Mouse (Mus musculus) embryonic fibroblast, embryonic 13.5 days (primary cell): Measurements from ENCODE around the gene Myo9a. TPM values are rescaled to one million over a fixed set of nuclear protein-coding genes. Genes with fewer than 3 reads are reported as not detected.

ENCODE experiments used
- H3K27ac ChIP-seq: 2 replicates; pipeline ENCODE4 v1.5.1; 2012; ENCODE audit warnings: low read length, control low read depth, inconsistent platforms; ENCODE audit not compliant: insufficient read depth
- H3K4me1 ChIP-seq: 2 replicates; pipeline ENCODE4 v1.6.1; 2011; ENCODE audit warnings: low read length; ENCODE audit not compliant: control insufficient read depth, insufficient read depth
- H3K4me3 ChIP-seq: 2 replicates; pipeline ENCODE4 v1.5.1; 2011; ENCODE audit warnings: mild to moderate bottlenecking, control low read depth, low read length; ENCODE audit not compliant: insufficient read depth
- CTCF ChIP-seq: IDR thresholded peaks from 2 replicates; pipeline ENCODE4 v1.5.1; 2011; ENCODE audit warnings: mild to moderate bottlenecking, control low read depth, low read length, moderate library complexity, borderline replicate concordance; ENCODE audit not compliant: insufficient read depth
- POLR2A ChIP-seq: IDR thresholded peaks from 2 replicates; pipeline ENCODE4 v1.6.1; 2011; ENCODE audit warnings: low read depth, mild to moderate bottlenecking, control low read depth, low read length, moderate library complexity
- polyA plus RNA-seq: library from polyadenylated mRNA; stranded (reverse); fragments of >200 nt; gene quantifications from 2 replicates; pipeline ENCODE4 v1.2.4, GENCODE M21; 2011; ENCODE audit warnings: low read depth; ENCODE audit not compliant: missing spikeins, insufficient read length

Gene Myo9a
- polyA plus RNA-seq, 1 experiment, result 38.4 TPM

- TF ChIP-seq POLR2A (no peak), CTCF (no peak)
- no peaks in the 10 kb centered on the region for H3K4me1 ChIP-seq
- H3K4me3 ChIP-seq, result no peak overlapping the region
- H3K27ac ChIP-seq, result no peak overlapping the region
Measured at GRCm38 (mm10) chr9:59938529-59938928, 187.8 kb downstream of the Myo9a start.

GRCm38 (mm10) chr9:59939691-59940090 is 189.0 kb downstream of the Myo9a start:
- Histone ChIP-seq H3K4me1 (no peaks in the 10 kb centered on the region), H3K27ac (no peak overlapping the region), H3K4me3 (no peak overlapping the region)
- TF ChIP-seq POLR2A, result no peak
- TF ChIP-seq CTCF, result no peak

DNA sequence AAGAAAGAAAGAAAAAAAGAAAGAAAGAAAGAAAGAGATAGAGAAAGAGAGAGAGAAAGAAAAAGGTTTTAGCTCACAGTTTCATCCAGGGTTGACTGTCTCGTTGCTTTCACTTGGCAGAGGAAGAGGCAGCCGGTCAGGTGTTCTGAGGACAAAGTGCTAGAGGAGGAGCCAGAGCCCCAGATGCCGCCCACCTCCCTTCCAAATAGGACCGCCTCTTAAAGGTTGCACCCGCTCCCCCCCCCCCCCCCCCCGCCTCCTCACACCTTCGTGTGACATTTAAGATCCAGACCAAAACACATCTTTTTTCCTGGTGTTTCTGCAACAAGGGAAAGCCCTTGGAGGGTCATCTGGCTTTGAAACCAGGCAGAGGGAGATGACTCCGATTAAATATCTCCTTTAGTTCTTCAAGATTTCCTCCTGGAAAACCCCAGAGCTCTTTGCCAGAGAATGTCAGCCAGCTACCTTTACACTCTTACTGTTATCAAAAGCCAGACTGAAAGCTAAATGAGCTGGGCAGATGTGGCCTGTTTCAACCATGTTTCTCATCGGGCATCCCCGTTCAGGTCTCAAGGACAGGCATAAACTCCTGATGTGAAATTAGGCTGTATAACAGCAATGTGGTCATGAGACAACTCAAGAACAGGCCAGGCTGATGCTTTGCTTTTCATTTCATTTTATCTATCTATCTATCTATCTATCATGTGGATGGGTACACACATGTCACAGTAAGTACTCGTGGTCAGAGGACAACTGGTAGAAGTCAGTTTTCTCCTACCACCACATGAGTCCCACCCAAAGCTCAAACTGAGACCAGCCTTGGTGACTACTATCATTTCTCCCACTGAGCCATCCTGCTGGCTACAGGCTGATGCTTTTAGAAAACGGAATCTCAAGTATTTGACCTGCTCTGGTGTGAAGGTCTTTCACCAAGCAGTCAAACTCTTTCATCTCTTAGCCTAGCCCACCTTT is 190.5 kb downstream of the Myo9a start:
- TF ChIP-seq POLR2A, result no peak
- no peak for TF ChIP-seq CTCF
- H3K27ac ChIP-seq, result no peak overlapping the region
- no peak overlapping the region for H3K4me3 ChIP-seq
- H3K4me1 ChIP-seq, result no peaks in the 10 kb centered on the region

DNA sequence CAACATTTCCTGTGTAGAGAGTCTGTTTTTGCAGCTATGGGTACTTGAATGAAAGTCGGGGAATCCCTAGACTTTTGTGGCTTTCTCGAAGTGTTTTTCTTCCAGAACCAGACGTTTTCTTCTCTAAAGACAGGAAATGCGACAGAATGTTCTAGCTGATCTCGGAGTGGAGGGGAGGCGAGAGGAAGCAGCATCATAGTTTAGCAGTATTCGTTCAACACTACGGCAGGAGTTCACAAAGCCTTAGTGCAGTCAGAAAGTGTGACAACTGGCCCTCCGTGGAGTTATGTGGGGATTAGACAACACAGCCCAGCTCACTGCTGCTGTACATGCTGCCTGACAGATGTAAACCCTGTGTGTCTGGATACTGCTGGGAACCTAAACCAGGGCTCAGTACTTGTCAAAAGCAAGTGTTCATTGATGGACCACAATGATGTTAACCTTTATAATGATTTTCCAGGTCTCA is 191.2 kb downstream of the Myo9a start:
- no peak overlapping the region for H3K4me3 ChIP-seq
- no peaks in the 10 kb centered on the region for H3K4me1 ChIP-seq
- no peak for TF ChIP-seq CTCF
- no peak for TF ChIP-seq POLR2A
- no peak overlapping the region for H3K27ac ChIP-seq

DNA sequence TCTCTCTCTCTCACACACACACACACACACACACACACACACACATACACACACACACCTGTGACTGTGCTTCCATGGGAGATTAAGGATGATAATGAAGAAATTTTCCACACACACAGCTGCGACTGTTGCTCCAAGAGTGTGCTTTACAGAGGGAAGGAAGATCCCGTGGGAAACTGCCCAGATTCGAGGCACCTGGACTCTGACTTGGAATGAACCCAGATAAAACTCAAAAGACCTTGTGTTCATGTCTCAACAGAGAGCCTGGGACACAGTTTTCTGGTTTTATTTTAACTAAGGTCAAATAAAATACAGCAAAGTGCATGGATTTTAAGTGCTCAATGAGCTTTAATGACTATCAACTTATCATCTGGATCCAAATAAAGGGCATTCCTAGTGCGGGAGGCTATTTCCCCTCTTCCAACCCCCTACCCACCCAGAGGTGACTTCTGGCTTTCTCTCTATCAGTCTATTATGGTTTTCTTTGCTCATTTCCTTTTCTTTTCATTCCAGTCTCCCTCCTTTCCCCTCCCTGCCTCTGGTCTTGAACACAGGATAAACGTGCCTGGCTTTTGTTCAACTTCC is 191.9 kb downstream of the Myo9a start:
- no peak overlapping the region for H3K4me3 ChIP-seq
- TF ChIP-seq POLR2A (no peak), CTCF (no peak)
- no peaks in the 10 kb centered on the region for H3K4me1 ChIP-seq
- no peak overlapping the region for H3K27ac ChIP-seq

- H3K4me1 ChIP-seq, result no peaks in the 10 kb centered on the region
- TF ChIP-seq CTCF (no peak), POLR2A (no peak)
- H3K27ac ChIP-seq, result no peak overlapping the region
- H3K4me3 ChIP-seq, result no peak overlapping the region
Measured at GRCm38 (mm10) chr9:59943826-59944225, 193.1 kb downstream of the Myo9a start.

DNA sequence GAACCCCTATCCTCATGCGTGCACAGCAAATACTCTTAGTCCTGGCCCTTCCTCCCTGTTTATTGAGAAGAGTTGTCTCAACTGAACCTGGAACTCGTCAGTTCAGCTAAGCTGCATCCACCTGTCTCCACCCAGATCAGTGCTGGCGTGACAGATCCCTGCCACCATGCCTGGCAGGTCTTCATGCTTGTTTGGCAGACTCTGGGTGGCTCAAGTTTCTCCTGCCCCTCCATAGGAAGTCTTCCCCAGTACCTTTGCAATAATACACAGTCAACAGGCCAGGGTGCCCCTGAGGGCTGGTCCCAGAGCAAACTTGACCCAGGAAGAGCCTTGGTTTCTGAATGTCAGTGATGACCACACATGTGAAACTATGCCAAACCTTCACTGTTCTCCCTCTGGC is 194.5 kb downstream of the Myo9a start:
- Histone ChIP-seq H3K27ac (no peak overlapping the region), H3K4me1 (no peaks in the 10 kb centered on the region), H3K4me3 (no peak overlapping the region)
- no peak for TF ChIP-seq POLR2A
- no peak for TF ChIP-seq CTCF

DNA sequence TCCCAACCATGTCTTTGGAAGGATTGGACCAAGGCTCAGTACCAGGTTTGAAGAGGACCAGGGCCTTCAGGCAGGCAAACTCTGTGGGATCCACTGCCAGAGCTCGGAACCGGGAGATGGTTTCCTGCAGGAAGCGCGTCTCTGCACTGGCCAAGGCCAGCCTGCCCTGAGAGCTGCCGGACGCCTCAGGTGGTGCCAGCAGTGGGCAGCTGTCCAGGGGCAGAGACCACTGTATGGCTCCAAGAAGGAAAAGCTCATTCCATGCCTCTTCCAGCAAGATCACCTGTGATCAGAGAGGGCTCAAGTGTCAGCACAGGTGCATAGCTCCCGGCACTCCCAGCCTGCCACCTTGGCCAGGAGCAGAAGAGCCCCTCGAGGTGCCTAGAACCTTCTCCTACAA is 196.6 kb downstream of the Myo9a start:
- no peak overlapping the region for H3K4me3 ChIP-seq
- no peaks in the 10 kb centered on the region for H3K4me1 ChIP-seq
- TF ChIP-seq CTCF (no peak), POLR2A (no peak)
- H3K27ac ChIP-seq, result no peak overlapping the region

GRCm38 (mm10) chr9:59948226-59948625 is 197.5 kb downstream of the Myo9a start:
- Histone ChIP-seq H3K4me1 (no peaks in the 10 kb centered on the region), H3K27ac (no peak overlapping the region), H3K4me3 (no peak overlapping the region)
- no peak for TF ChIP-seq CTCF
- no peak for TF ChIP-seq POLR2A

GRCm38 (mm10) chr9:59948691-59949250 is 198.1 kb downstream of the Myo9a start:
- no peak overlapping the region for H3K27ac ChIP-seq
- H3K4me1 ChIP-seq, result no peaks in the 10 kb centered on the region
- no peak for TF ChIP-seq POLR2A
- TF ChIP-seq CTCF, result no peak
- no peak overlapping the region for H3K4me3 ChIP-seq
